Mouse (Mus musculus): Measurements from ENCODE around the gene Kctd15.

DNA sequence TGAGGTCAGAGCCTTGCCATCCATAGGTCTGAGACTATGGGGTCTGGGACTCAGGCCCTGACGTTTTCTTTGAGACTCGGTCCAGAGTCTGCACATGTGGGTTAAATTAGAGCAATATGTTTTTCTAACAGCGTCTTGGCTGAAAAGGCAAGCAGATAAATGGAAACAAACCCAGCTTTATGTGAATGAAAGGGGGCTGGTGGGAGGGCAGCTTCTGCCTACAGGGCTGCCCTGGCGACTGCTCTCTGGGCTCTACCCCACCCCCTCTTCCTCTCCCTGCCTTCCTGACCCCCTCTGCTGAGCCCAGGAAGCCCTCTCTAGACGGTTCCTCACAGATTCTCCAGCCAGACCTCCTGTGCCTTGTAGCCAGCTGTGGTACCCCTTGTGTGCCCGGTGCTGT, 46.1 kb downstream of the Kctd15 start:
- no peak for TF ChIP-seq TAL1 (IDR thresholded peaks at IDR 0.05; ENCODE audit: low read length)
- TF ChIP-seq GATA1 (IDR thresholded peaks at IDR 0.05; ENCODE audit: low read length): no peak
